Mouse (Mus musculus) G1E (cell line): ENCODE measurements around the gene Gm26992. TPM values are rescaled to one million over a fixed set of nuclear protein-coding genes. Genes with fewer than 3 reads are reported as not detected.

ENCODE experiments used
- ATAC-seq: 2 replicates; pipeline ENCODE4 v1.8.0; 2016; ENCODE audit warnings: mild to moderate bottlenecking; ENCODE audit not compliant: insufficient number of reproducible peaks, poor library complexity, low FRiP score, severe bottlenecking; ENCODE audit errors: extremely low read depth
- DNase-seq: peaks from one replicate; pipeline ENCODE4 v3.0.0; 2012; ENCODE audit warnings: low spot score
- H3K27me3 ChIP-seq: 2 replicates; pipeline ENCODE4 v1.6.1; 2012; ENCODE audit warnings: mild to moderate bottlenecking, low read length, inconsistent platforms; ENCODE audit not compliant: insufficient read depth
- H3K36me3 ChIP-seq: replicated peaks from 2 replicates; pipeline ENCODE3; 2012; ENCODE audit warnings: mild to moderate bottlenecking, inconsistent platforms
- H3K4me1 ChIP-seq: 2 replicates; pipeline ENCODE4 v1.6.1; 2012; ENCODE audit warnings: low read depth, low read length, inconsistent platforms, mixed read lengths; ENCODE audit not compliant: insufficient read depth
- H3K4me3 ChIP-seq: 2 replicates; pipeline ENCODE4 v1.5.1; 2012; ENCODE audit warnings: low read depth, mild to moderate bottlenecking, inconsistent platforms, low read length, moderate library complexity, mixed read lengths
- H3K9me3 ChIP-seq: replicated peaks from 2 replicates; pipeline ENCODE4 v1.6.1; 2012; ENCODE audit warnings: inconsistent platforms
- CTCF ChIP-seq: IDR thresholded peaks from 2 replicates; pipeline ENCODE4 v1.5.1; 2012; ENCODE audit warnings: low read depth, low read length, inconsistent platforms, mixed read lengths
- GATA1 ChIP-seq: IDR thresholded peaks from 2 replicates; pipeline ENCODE4 v1.6.1; 2012; ENCODE audit warnings: borderline replicate concordance, low read length, inconsistent platforms, mixed read lengths
- GATA2 ChIP-seq: IDR thresholded peaks from 2 replicates; pipeline ENCODE4 v1.6.1; 2012; ENCODE audit warnings: low read depth, low read length, inconsistent platforms, borderline replicate concordance
- POLR2AphosphoS5 ChIP-seq: IDR thresholded peaks from 2 replicates; pipeline ENCODE4 v1.6.1; 2012; ENCODE audit warnings: low read depth, low read length, inconsistent platforms; ENCODE audit not compliant: insufficient replicate concordance
- TAL1 ChIP-seq: conservative IDR thresholded peaks from 2 replicates; pipeline ENCODE4 v1.6.1; 2012; ENCODE audit warnings: low read depth, low read length, inconsistent platforms, mixed read lengths
- polyA plus RNA-seq: library from polyadenylated mRNA; stranded (reverse); fragments of >175 nt; gene quantifications from 2 replicates; pipeline ENCODE4 v1.2.3, GENCODE M21; 2012
- total RNA-seq, 2 experiments: library from RNA; stranded (forward) in 1 of 2; stranded (reverse) in 1 of 2; fragments of 200-1000 nt in 1 of 2; fragments of >200 nt in 1 of 2; fragmentation: Nextera tagmentation in 1 of 2; gene quantifications; 2 replicates each; pipeline ENCODE4 v1.2.3; 2014 to 2017

Gm26992 gene
- total and polyA plus RNA-seq, 3 experiments = 22.7 TPM; not detected in 2

GRCm38 (mm10) chrX:103518798-103519197, 97.0 kb downstream of the Gm26992 start:
- no peaks in the 10 kb centered on the region for H3K9me3 ChIP-seq
- H3K27me3 ChIP-seq = peaks cover 5% of the 10 kb centered on the region; the same call in 1 of the 2 replicates
- DNase-seq (no peak), ATAC-seq (no peak)
- H3K4me1 ChIP-seq = no peaks in the 10 kb centered on the region
- no peak for TF ChIP-seq CTCF
- H3K36me3 ChIP-seq = no peaks in the 10 kb centered on the region
- no peak overlapping the region for H3K4me3 ChIP-seq

- DNase-seq = no peak
- no peak for ATAC-seq
- Histone ChIP-seq H3K4me3 (no peak overlapping the region), H3K27me3 (peaks cover 5% of the 10 kb centered on the region; the same call in 1 of the 2 replicates), H3K4me1 (no peaks in the 10 kb centered on the region), H3K36me3 (no peaks in the 10 kb centered on the region), H3K9me3 (no peaks in the 10 kb centered on the region)
- TF ChIP-seq POLR2AphosphoS5 (no peak), CTCF (no peak)
Observed at GRCm38 (mm10) chrX:103519547-103519946, 97.7 kb downstream of the Gm26992 start.

- H3K36me3 ChIP-seq = no peaks in the 10 kb centered on the region
- TF ChIP-seq GATA2 (no peak), GATA1 (no peak), CTCF (no peak), TAL1 (no peak), POLR2AphosphoS5 (no peak)
- ATAC-seq = no peak
- no peak for DNase-seq
- no peaks in the 10 kb centered on the region for H3K9me3 ChIP-seq
- H3K4me1 ChIP-seq = no peaks in the 10 kb centered on the region
- no peak overlapping the region for H3K4me3 ChIP-seq
- H3K27me3 ChIP-seq = peaks cover 2% of the 10 kb centered on the region; the same call in 1 of the 2 replicates
Observed at GRCm38 (mm10) chrX:103521221-103521716, 99.5 kb downstream of the Gm26992 start.

GRCm38 (mm10) chrX:103529185-103529584, 107.4 kb downstream of the Gm26992 start:
- H3K27me3 ChIP-seq = no peaks in the 10 kb centered on the region; the same call in 1 of the 2 replicates
- no peaks in the 10 kb centered on the region for H3K36me3 ChIP-seq
- TF ChIP-seq GATA1 (no peak), TAL1 (no peak), GATA2 (no peak), POLR2AphosphoS5 (no peak), CTCF (no peak)
- no peaks in the 10 kb centered on the region for H3K9me3 ChIP-seq
- ATAC-seq = no peak
- no peaks in the 10 kb centered on the region for H3K4me1 ChIP-seq
- DNase-seq = no peak
- no peak overlapping the region for H3K4me3 ChIP-seq

Other genes with a start within 250 kb of the Gm26992 start
- not detected in 2 replicates for gene Nap1l2, start 235.4 kb upstream of the Gm26992 start, total RNA-seq (2014; fragmentation: Nextera tagmentation)
- gene Nap1l2, start 235.4 kb upstream of the Gm26992 start, total RNA-seq (2017) = not detected in 2 replicates
- not detected in 2 replicates for gene Nap1l2, start 235.4 kb upstream of the Gm26992 start, polyA plus RNA-seq
- gene Cdx4, start 100.6 kb upstream of the Gm26992 start, total RNA-seq (2014; fragmentation: Nextera tagmentation) = not detected in 2 replicates
- not detected in 2 replicates for gene Cdx4, start 100.6 kb upstream of the Gm26992 start, total RNA-seq (2017)
- gene Cdx4, start 100.6 kb upstream of the Gm26992 start, polyA plus RNA-seq = not detected in 2 replicates
- gene Chic1, start 65.5 kb upstream of the Gm26992 start, total RNA-seq (2014; fragmentation: Nextera tagmentation) = not detected in 2 replicates
- gene Chic1, start 65.5 kb upstream of the Gm26992 start, total RNA-seq (2017) = 0.05 TPM in 1 of 2 replicates, not detected in the other
- not detected in 2 replicates for gene Chic1, start 65.5 kb upstream of the Gm26992 start, polyA plus RNA-seq
- gene Tsx, start 7.5 kb upstream of the Gm26992 start, total RNA-seq (2014; fragmentation: Nextera tagmentation) = not detected in 2 replicates
- not detected in 2 replicates for gene Tsx, start 7.5 kb upstream of the Gm26992 start, total RNA-seq (2017)
- not detected in 2 replicates for gene Tsx, start 7.5 kb upstream of the Gm26992 start, polyA plus RNA-seq
- not detected in 2 replicates for gene Zcchc13, start 208.6 kb downstream of the Gm26992 start, total RNA-seq (2014; fragmentation: Nextera tagmentation)
- not detected in 2 replicates for gene Zcchc13, start 208.6 kb downstream of the Gm26992 start, total RNA-seq (2017)
- not detected in 2 replicates for gene Zcchc13, start 208.6 kb downstream of the Gm26992 start, polyA plus RNA-seq